ENCODE assay signal across 12 mouse cellular contexts in the genomic region with DNA sequence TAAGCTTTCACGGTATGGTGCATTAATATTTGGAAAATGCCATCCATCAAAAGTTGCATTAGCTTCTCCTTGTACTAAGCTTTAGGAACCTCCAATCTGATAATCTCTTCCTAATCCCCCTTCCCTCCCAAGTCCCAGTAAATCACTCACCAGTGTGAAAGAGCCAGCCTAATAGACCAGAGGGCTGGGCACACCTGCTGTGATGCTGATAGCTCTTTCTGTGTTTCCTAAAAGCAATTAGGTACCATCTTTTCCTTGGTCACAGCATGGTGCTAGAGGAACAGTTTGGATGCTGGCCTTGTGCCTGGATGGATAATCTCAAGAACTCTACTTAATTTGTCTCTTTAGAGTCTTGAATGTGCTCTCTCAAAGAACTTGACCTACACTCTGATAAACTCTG.
"Had no signal": no experiment of that assay in that cellular context is flagged by ENCODE, and none has a peak within 500 bp of the region (broad histone marks: within the 10 kb centered on the region; RNA-seq: fewer than 3 reads in every experiment).

No protein-coding gene starts in this region.

- H3K4me2 ChIP-seq: limb, embryonic 13.5 days; midbrain, embryonic 13.5 days; neural tube, embryonic 15.5 days; stomach, embryonic 15.5 days had no signal

- ATAC-seq: midbrain, embryonic 13.5 days had no signal

- H3K9me3 ChIP-seq: limb, embryonic 13.5 days; midbrain, embryonic 13.5 days; neural tube, embryonic 15.5 days; stomach, embryonic 15.5 days had no signal

- H3K9ac ChIP-seq: limb, embryonic 13.5 days; liver, embryonic 14.5 days; midbrain, embryonic 13.5 days; neural tube, embryonic 15.5 days; stomach, embryonic 15.5 days had no signal

- DNase-seq: kidney, postnatal 36 days; layer of hippocampus, adult 9-11 months; layer of hippocampus, postnatal 36 days; lung, adult 18-20 months; right cerebral cortex, postnatal 14 days; thymus, postnatal 4 days had no signal

- H3K4me3 ChIP-seq: limb, embryonic 13.5 days; midbrain, embryonic 13.5 days; myocyte; neural tube, embryonic 15.5 days; stomach, embryonic 15.5 days had no signal

- H3K27ac ChIP-seq: limb, embryonic 13.5 days; liver, embryonic 14.5 days; midbrain, embryonic 13.5 days; neural tube, embryonic 15.5 days; stomach, embryonic 15.5 days had no signal

- H3K27me3 ChIP-seq: limb, embryonic 13.5 days; midbrain, embryonic 13.5 days; neural tube, embryonic 15.5 days; stomach, embryonic 15.5 days had no signal

- H3K36me3 ChIP-seq: limb, embryonic 13.5 days; midbrain, embryonic 13.5 days; neural tube, embryonic 15.5 days; stomach, embryonic 15.5 days had no signal

- H3K4me1 ChIP-seq: limb, embryonic 13.5 days; midbrain, embryonic 13.5 days; stomach, embryonic 15.5 days had no signal
